Mouse (Mus musculus): ENCODE measurements around the gene Ncor2. TPM values are rescaled to one million over a fixed set of nuclear protein-coding genes. Genes with fewer than 3 reads are reported as not detected.
A peak's percentile ranks its signal among the peaks of the same experiment; 100 is the strongest.

Gene Ncor2
- total RNA-seq, 1 experiment = 19.9 TPM

GRCm38 (mm10) chr5:125138841-125139430 lies 40.1 kb downstream of the Ncor2 start:
- no peak for DNase-seq (ENCODE audit: low read depth, low spot score)
- in situ Hi-C loops (cut with MboI; ENCODE audit: low sequenced_read_pairs in 2 of 2, unreplicated experiment in 2 of 2) = no loop called here
- no peak overlapping the region for H3K4me3 ChIP-seq (ENCODE audit: insufficient read depth in 1 of 2, low read depth in 1 of 2, low read length in 2 of 2, poor library complexity in 1 of 2, severe bottlenecking in 1 of 2)
- H3K9ac ChIP-seq (ENCODE audit: insufficient read depth, low read depth, low read length, poor library complexity, severe bottlenecking) = no peak overlapping the region
- H3K27ac ChIP-seq (ENCODE audit: insufficient read depth, low read depth, low read length, poor library complexity, severe bottlenecking) = no peak overlapping the region
- peaks cover 5 to 28% of the 10 kb centered on the region in 2 experiments; a peak in 2 of 4 replicates for H3K4me1 ChIP-seq (ENCODE audit: control insufficient read depth in 2 of 2, insufficient read depth in 2 of 2, low read length in 2 of 2, poor library complexity in 1 of 2)
- no peaks in the 10 kb centered on the region for H3K36me3 ChIP-seq (ENCODE audit: control insufficient read depth, insufficient read depth, low read length, poor library complexity, severe bottlenecking)
- no peak for TF ChIP-seq CHD2 (IDR thresholded peaks at IDR 0.05; ENCODE audit: low read depth, low read length)
- H3K9me3 ChIP-seq (ENCODE audit: control insufficient read depth, insufficient read depth, low read depth, low read length) = no peaks in the 10 kb centered on the region

- no peak overlapping the region for H3K9ac ChIP-seq (ENCODE audit: insufficient read depth, low read depth, low read length, poor library complexity, severe bottlenecking)
- in situ Hi-C loops (cut with MboI; ENCODE audit: low sequenced_read_pairs in 2 of 2, unreplicated experiment in 2 of 2) = no loop called here
Measured at GRCm38 (mm10) chr5:125137672-125138285, 41.2 kb downstream of the Ncor2 start.

GRCm38 (mm10) chr5:125136996-125137671 lies 41.9 kb downstream of the Ncor2 start:
- H3K9ac ChIP-seq (ENCODE audit: insufficient read depth, low read depth, low read length, poor library complexity, severe bottlenecking) = peak overlapping the region; percentile 9; the same call in 1 of the 2 replicates
- H3K4me1 ChIP-seq (ENCODE audit: control insufficient read depth in 2 of 2, insufficient read depth in 2 of 2, low read length in 2 of 2, poor library complexity in 1 of 2) = peaks cover 5 to 28% of the 10 kb centered on the region in 2 experiments; a peak in 2 of 4 replicates
- in situ Hi-C loops (cut with MboI; ENCODE audit: low sequenced_read_pairs in 2 of 2, unreplicated experiment in 2 of 2) = no loop called here
- no peak overlapping the region for H3K4me3 ChIP-seq (ENCODE audit: insufficient read depth in 1 of 2, low read depth in 1 of 2, low read length in 2 of 2, poor library complexity in 1 of 2, severe bottlenecking in 1 of 2)
- H3K9me3 ChIP-seq (ENCODE audit: control insufficient read depth, insufficient read depth, low read depth, low read length) = no peaks in the 10 kb centered on the region
- H3K27ac ChIP-seq (ENCODE audit: insufficient read depth, low read depth, low read length, poor library complexity, severe bottlenecking) = no peak overlapping the region
- no peaks in the 10 kb centered on the region for H3K36me3 ChIP-seq (ENCODE audit: control insufficient read depth, insufficient read depth, low read length, poor library complexity, severe bottlenecking)
- peak; percentile 74 for DNase-seq (ENCODE audit: low read depth, low spot score)
- TF ChIP-seq ZNF384 (IDR thresholded peaks at IDR 0.05; ENCODE audit: low read depth, low read length) = no peak
- no peak for TF ChIP-seq MAFK (IDR thresholded peaks at IDR 0.05; ENCODE audit: insufficient read depth, low read depth, low read length)
- no peak for TF ChIP-seq CHD2 (IDR thresholded peaks at IDR 0.05; ENCODE audit: low read depth, low read length)
- no peak for TF ChIP-seq ZC3H11A (IDR thresholded peaks at IDR 0.05; ENCODE audit: borderline replicate concordance, low read depth, low read length)
- no peak for TF ChIP-seq HCFC1 (IDR thresholded peaks at IDR 0.05; ENCODE audit: borderline replicate concordance, insufficient read depth, low read length)

More at GRCm38 (mm10) chr5:125137672-125138285, 41.2 kb downstream of the Ncor2 start:
- Histone ChIP-seq H3K27ac (ENCODE audit: insufficient read depth, low read depth, low read length, poor library complexity, severe bottlenecking) (peak overlapping the region; percentile 6; the same call in 1 of the 2 replicates), H3K4me3 (ENCODE audit: insufficient read depth in 1 of 2, low read depth in 1 of 2, low read length in 2 of 2, poor library complexity in 1 of 2, severe bottlenecking in 1 of 2) (no peak overlapping the region), H3K4me1 (ENCODE audit: control insufficient read depth in 2 of 2, insufficient read depth in 2 of 2, low read length in 2 of 2, poor library complexity in 1 of 2) (peaks cover 5 to 28% of the 10 kb centered on the region in 2 experiments; a peak in 2 of 4 replicates), H3K9me3 (ENCODE audit: control insufficient read depth, insufficient read depth, low read depth, low read length) (no peaks in the 10 kb centered on the region), H3K36me3 (ENCODE audit: control insufficient read depth, insufficient read depth, low read length, poor library complexity, severe bottlenecking) (no peaks in the 10 kb centered on the region)
- DNase-seq (ENCODE audit: low read depth, low spot score) = no peak
- no peak for TF ChIP-seq ZNF384 (IDR thresholded peaks at IDR 0.05; ENCODE audit: low read depth, low read length)

- Histone ChIP-seq H3K9me3 (ENCODE audit: control insufficient read depth, insufficient read depth, low read depth, low read length) (no peaks in the 10 kb centered on the region), H3K27ac (ENCODE audit: insufficient read depth, low read depth, low read length, poor library complexity, severe bottlenecking) (no peak overlapping the region), H3K4me3 (ENCODE audit: insufficient read depth in 1 of 2, low read depth in 1 of 2, low read length in 2 of 2, poor library complexity in 1 of 2, severe bottlenecking in 1 of 2) (no peak overlapping the region), H3K9ac (ENCODE audit: insufficient read depth, low read depth, low read length, poor library complexity, severe bottlenecking) (no peak overlapping the region), H3K36me3 (ENCODE audit: control insufficient read depth, insufficient read depth, low read length, poor library complexity, severe bottlenecking) (no peaks in the 10 kb centered on the region), H3K4me1 (ENCODE audit: control insufficient read depth in 2 of 2, insufficient read depth in 2 of 2, low read length in 2 of 2, poor library complexity in 1 of 2) (peaks cover 5 to 29% of the 10 kb centered on the region in 2 experiments; a peak in 2 of 4 replicates)
- in situ Hi-C loops (cut with MboI; ENCODE audit: low sequenced_read_pairs in 2 of 2, unreplicated experiment in 2 of 2) = no loop called here
- DNase-seq (ENCODE audit: low read depth, low spot score) = no peak
- TF ChIP-seq ZNF384 (IDR thresholded peaks at IDR 0.05; ENCODE audit: low read depth, low read length) = no peak
- no peak for TF ChIP-seq MAFK (IDR thresholded peaks at IDR 0.05; ENCODE audit: insufficient read depth, low read depth, low read length)
- TF ChIP-seq HCFC1 (IDR thresholded peaks at IDR 0.05; ENCODE audit: borderline replicate concordance, insufficient read depth, low read length) = no peak
- TF ChIP-seq CHD2 (IDR thresholded peaks at IDR 0.05; ENCODE audit: low read depth, low read length) = no peak
- TF ChIP-seq ZC3H11A (IDR thresholded peaks at IDR 0.05; ENCODE audit: borderline replicate concordance, low read depth, low read length) = no peak
Measured at GRCm38 (mm10) chr5:125136296-125136995, 42.6 kb downstream of the Ncor2 start.
